Mouse (Mus musculus) kidney, adult 18-20 months (tissue): ENCODE measurements around the gene 1110065P20Rik.

Experiments used
- DNase-seq: peaks from one replicate; pipeline ENCODE4 v3.0.0; 2021

Gene 1110065P20Rik

DNA sequence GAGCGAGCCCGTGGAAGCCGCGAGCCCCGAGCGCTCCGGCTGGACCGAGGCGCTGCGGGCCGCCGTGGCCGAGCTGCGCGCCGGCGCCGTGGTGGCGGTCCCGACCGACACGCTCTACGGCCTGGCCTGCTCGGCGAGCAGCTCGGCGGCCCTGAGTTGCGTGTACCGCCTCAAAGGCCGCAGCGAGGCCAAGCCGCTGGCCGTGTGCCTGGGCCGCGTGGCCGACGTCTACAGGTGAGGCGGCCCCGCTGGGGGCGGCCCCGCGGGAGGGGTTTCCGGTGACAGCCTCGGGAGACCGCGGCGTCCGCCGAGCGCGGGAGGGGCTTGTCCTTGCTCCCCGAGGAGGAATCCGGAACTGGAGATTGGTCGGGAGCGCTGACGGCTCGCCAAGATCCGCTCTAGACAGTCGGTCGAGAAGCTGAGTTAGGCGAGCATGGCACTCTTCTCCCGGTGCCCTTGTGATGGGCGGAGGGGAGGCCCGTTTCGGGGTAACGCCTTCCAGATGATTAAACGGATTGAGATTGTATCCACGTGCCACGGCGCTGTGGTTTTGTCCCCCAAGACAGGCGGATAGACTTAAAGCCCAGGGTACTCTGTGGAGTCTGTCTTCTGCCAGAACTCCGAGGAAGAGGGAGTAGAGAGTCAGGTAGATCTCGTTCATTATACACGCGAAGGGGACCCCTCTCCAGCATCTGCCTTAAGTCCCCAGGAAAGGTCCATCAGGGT is at the start of gene 1110065P20Rik:
1110065P20Rik (minus strand) TSS at position 264 of the 726 bp plus-strand sequence.
- DNase-seq, result peak; percentile 84

- no peak for DNase-seq
These were observed 48.9 kb upstream of the 1110065P20Rik start for GRCm38 (mm10) chr4:124899906-124900305.

GRCm38 (mm10) chr4:124898428-124898827 is 47.4 kb upstream of the 1110065P20Rik start:
- DNase-seq, result no peak

GRCm38 (mm10) chr4:124894508-124895428 is 43.8 kb upstream of the 1110065P20Rik start:
- no peak for DNase-seq

DNA sequence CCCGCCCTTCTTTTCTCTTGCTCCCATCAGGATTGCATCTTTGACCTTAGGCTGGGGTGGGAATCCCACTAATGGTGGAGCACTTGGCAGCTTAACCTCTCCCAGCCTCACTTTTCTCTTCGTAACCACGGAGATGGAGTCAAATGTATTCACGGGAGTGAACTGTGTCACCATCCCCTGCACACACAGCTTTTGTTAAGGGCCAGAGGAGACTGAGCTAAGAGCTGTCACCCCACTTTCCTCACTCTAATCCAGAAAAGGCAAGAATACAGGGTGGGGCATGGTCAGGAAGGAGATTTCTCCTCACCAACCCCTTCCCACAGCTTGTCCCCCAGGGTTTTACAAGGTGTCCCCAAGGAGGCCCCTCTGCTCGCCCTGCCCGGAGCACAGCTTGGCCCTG is 42.8 kb upstream of the 1110065P20Rik start:
- no peak for DNase-seq

DNA sequence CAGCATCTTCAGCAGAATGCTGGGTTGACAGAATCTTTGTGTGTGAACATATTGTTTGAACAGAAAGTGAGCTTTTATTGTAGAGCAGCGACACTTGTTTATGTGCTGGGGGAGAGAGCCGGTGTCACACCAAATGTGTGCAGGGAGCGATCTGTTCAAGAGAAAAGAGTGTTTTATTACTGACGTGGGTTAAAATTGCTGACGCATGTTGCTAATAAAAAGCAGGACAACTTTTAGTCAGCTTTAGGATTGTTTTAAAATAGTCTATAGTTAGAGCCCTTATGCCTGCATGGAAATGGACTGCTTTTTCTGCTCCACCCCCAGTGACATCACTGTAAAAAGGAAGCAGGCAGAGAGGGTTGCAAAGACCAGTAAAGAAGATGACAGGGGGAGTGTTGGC is 39.8 kb upstream of the 1110065P20Rik start:
- no peak for DNase-seq

- no peak for DNase-seq
These were observed 38.9 kb upstream of the 1110065P20Rik start for GRCm38 (mm10) chr4:124889935-124890334.

DNA sequence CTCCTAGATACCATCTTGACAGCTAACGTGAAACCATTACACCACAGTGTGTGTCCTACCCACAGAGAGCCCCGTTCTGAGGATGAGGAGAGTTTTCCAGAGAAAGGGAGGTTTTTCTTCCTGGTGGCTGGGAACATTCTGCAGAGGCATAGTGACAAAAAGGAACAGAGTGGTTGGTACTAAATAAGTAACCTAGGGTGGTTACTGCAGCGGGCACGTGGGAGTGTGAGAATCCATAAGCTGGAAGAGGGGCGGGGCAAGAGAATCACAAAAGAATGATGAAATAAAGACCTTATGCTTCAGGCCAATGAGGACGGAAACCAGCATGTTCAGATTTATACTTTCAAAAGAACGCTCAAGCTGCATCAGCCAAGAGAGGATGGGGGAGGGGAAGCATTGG is 37.7 kb upstream of the 1110065P20Rik start:
- DNase-seq, result no peak

GRCm38 (mm10) chr4:124882151-124882729 is 31.2 kb upstream of the 1110065P20Rik start:
- DNase-seq, result peak; percentile 12

DNA sequence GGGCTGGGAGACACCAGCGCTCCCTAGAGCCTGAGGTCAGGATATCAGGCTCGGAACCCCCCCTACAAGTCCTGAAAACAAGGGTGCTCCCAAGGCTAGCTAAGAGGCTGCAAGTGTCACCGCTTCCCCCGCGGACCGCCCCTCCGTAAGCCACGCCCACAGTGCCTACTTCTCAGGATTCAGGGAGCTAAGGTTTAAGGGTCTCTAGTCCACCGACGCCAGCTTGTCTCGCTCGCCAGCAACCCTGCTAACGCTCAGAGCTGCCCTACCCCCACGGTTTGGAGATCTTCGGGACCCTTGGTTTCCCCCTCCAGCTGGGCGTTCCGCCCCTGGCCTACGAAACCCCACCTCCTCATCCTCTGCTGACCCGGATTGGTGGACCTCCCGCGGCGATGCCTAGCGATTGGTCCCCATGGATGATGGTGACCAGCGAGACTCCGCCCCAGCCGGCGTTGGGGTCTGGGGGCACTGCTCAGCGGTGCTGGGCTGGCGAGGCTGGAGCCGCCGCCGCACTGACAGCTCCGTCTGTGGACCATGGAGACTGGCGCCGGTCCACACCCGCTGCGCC is 30.4 kb upstream of the 1110065P20Rik start:
- no peak for DNase-seq

- no peak for DNase-seq
These were observed 29.6 kb upstream of the 1110065P20Rik start, which contains the start of gene Epha10 for GRCm38 (mm10) chr4:124880599-124880998. Epha10 (plus strand) TSS chr4:124880899.

GRCm38 (mm10) chr4:124872719-124873118 is 21.7 kb upstream of the 1110065P20Rik start:
- DNase-seq, result no peak

DNA sequence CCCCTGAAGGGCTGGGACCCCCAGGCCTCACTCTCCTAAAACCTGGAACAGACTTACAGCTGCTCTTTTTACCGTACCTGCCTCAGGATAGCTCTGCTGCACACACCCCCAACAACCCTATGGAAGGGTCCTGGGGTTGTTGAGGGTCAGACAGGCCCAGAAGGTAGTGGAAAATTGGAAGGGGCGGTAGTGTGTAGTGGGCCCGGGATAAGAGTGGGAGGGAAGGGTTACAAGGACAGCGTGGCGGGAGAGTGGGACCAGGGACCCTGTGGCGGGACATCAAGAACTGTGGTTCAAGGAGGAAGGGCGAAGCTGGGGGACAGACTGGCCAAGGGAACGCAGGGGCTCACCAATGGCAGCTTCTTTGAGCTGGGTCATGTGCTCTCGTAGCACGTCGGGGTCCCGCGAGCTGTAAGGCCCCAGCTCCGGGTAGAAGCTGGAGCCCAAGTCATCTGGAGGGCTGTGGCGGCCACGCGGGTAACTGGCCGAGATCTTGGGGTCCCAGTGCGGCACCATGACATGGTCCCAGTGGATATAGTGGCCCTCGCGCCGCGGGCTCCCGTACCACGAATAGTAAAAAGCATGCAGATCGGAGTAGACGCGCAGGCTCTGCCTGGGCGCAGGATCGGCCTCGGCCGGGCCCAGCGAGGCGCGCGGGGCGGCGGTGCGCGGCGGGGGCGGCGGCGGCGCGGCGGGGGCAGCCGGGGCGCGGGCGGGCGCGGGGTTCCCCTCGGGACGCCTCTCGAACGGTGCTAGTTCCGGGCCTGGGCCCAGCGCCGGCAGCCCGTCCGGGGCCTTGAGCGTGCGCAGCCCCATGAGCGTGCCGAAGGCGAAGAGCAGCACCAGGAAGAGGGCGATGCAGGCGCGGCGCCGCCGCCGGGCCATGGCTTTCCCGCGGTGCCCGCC is 10.5 kb upstream of the 1110065P20Rik start, which contains the start of gene Maneal:
Maneal (minus strand) TSS at position 889 of the 906 bp plus-strand sequence.
- no peak for DNase-seq

DNA sequence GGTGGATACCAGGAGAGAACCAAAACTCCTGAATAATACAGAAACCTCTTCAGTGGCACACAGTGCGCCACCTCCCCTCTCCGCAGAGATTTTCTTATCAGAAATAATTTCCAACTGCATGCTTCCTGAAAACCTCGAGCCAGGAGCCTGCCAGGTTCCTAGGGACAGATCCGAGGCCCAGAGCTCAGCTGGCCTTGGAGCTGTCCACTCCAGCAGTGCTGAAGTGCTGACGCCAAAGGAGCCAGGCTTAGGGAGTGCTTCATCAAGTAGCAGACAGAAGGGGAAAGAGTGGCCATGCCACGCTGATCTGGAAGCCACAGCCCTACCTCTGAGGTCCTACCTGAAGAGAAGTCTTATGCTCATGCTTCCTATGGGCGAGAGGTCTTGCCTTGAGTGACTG is 9.4 kb upstream of the 1110065P20Rik start:
- DNase-seq, result peak; percentile 62

DNA sequence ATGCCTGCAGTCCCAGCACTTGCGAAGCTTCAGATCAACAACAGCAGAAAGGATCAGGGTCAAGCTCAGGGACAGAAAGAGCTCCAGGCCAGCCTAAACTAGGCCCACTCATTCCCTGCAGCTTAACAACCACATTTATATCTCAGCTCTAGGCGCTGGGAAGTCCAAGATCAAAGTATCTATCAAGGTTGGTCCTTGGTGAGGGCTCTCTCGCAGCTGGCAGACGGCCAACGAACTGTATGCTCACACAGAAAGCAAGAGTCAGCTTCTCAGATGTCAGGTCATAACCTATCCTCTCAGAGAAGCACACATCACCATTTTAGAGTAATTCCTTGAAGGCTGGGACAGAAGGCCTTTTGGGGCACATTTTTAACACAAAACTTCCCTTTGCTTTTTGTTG is 7.4 kb upstream of the 1110065P20Rik start:
- no peak for DNase-seq

DNA sequence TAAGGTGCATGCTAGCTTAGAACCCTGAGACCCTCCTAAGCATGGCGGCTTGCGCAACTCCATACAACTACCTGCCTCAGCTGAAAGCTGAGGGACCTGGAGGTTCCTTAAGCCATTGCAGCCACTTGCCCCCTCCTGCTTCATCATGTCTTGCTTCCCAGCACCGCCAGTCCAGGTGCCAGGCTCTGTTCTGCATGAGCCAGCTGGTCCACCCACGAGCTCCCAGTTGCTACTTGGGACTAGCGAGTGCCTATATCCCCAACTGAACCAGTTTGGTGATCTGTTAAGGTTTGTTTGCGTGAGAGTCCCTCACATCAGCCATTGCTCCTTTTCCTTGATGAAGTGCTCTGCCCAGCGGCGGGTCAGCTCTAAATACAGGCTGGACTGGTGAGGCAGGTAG is 5.3 kb upstream of the 1110065P20Rik start:
- no peak for DNase-seq

- peak; percentile 96 for DNase-seq
These were observed 609 bp downstream of the 1110065P20Rik start, which contains the start of gene Yrdc for GRCm38 (mm10) chr4:124850261-124850913. Yrdc (plus strand) TSS chr4:124850679.

GRCm38 (mm10) chr4:124849631-124850260 is 1.2 kb downstream of the 1110065P20Rik start:
- DNase-seq, result peak; percentile 60

- peak; percentile 86 for DNase-seq
These were observed 3.4 kb downstream of the 1110065P20Rik start for GRCm38 (mm10) chr4:124847573-124847972.

DNA sequence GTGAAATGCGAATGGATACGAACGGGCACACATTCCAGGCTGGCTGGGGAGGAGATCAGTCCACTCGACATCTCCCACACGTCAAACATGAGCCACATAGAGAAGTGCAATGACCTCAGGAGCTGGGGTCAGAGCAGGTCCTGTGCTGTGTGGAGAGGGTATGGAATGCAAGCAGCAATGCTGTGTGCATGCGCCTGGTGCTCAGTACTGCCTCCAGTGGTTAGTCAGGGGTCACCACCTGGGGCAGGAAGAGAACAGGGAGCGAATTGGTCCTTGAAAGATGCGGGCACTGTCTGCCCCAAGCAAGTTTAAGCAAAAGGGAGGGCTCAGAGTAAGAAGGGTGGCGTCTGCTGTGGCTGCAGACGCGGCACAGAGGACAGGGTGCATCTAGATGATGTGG is 7.5 kb downstream of the 1110065P20Rik start:
- DNase-seq, result peak; percentile 41

DNA sequence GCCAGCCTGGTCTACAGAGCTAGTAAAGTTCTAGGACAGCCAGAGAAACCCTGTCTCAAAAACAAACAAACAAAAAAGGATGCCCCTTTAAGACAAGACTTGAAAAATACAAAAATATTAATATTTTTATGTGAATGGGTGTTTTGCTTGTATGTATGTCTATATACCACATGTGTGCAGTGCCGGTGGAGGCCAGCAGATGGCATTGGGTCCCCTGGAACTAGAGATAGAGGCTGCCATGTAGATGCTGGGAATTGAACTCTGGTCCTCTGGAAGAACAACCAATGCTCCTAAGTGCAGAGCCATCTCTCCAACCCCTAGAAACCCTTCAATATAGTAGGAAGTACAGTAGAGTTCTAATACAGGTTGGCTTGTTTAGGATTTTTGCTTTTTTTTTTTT is 10.0 kb downstream of the 1110065P20Rik start:
- DNase-seq, result no peak
